Mouse (Mus musculus): Measurements from ENCODE around the gene Mpz. TPM values are rescaled to one million over a fixed set of nuclear protein-coding genes. Genes with fewer than 3 reads are reported as not detected.
"Not testable (repeated sequence)": the region's sequence is repeated elsewhere in the genome, so short reads cannot be mapped to it uniquely, and the experiment has no call there.

Gene Mpz
- polyA plus RNA-seq, 1 experiment from 2014 or later = 0.63 TPM

DNA sequence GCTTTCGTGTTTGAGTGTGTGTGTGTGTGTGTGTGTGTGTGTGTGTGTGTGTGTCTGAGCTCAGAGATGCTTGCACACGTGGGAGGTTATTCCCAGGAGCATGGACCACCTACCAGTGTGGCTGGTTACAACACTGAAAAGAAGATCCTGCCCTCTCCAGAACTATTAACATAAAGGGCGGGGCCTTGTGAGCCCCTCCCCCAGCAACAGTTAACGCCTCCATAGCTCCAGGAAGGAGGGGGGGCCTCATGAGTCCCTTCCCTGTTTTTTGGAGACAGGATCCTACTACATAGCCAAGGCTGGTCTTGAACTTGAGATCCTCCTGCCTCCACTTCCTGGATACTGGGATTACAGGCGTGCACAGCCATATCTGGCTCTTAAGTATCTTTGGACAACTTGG lies 28.7 kb upstream of the Mpz start:
- Histone ChIP-seq H3K4me1 (ENCODE audit: control insufficient read depth, insufficient read depth, low read length) (no peaks in the 10 kb centered on the region), H3K4me3 (ENCODE audit: low read depth, low read length) (no peak overlapping the region), H3K9me3 (replicated peaks; ENCODE audit: control insufficient read depth, low read length, poor library complexity, severe bottlenecking) (no peaks in the 10 kb centered on the region), H3K9ac (ENCODE audit: low read depth, low read length) (no peak overlapping the region), H3K27me3 (ENCODE audit: control insufficient read depth, insufficient read depth, low read depth, low read length) (no peaks in the 10 kb centered on the region), H3K27ac (ENCODE audit: low read length) (no peak overlapping the region), H3K4me2 (ENCODE audit: low read length) (no peak overlapping the region), H3K36me3 (ENCODE audit: control insufficient read depth, insufficient read depth, low read length) (no peaks in the 10 kb centered on the region)
- WGBS = 41% methylated on average over 5 of the region's 5 CpGs
- ATAC-seq = no peak

DNA sequence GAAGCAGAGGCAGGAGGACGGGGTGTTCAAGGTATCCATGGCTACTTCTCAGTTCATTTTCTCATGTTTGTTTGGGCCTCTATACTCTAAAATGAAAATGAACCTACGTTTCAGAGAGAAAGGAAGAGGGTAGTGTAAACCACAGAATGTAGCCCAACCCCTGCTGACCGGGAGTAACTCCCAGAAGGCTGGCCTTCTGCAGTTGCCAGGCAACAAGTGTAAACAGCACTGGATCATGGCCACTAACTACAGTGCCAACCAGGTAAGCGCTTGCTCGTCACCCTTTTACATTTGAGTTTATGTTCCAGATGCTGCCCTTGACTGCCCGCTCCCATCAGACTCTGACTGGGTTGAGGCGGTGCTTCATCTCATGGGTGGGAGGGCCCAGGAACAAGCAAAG lies 27.6 kb upstream of the Mpz start:
- H3K9ac ChIP-seq (ENCODE audit: low read depth, low read length) = no peak overlapping the region
- no peaks in the 10 kb centered on the region for H3K4me1 ChIP-seq (ENCODE audit: control insufficient read depth, insufficient read depth, low read length)
- 39% methylated on average over 7 of the region's 7 CpGs for WGBS
- no peak for ATAC-seq
- H3K4me3 ChIP-seq (ENCODE audit: low read depth, low read length) = no peak overlapping the region
- H3K27ac ChIP-seq (ENCODE audit: low read length) = no peak overlapping the region
- H3K9me3 ChIP-seq (replicated peaks; ENCODE audit: control insufficient read depth, low read length, poor library complexity, severe bottlenecking) = no peaks in the 10 kb centered on the region
- no peak overlapping the region for H3K4me2 ChIP-seq (ENCODE audit: low read length)
- H3K36me3 ChIP-seq (ENCODE audit: control insufficient read depth, insufficient read depth, low read length) = peaks cover 2% of the 10 kb centered on the region; the same call in 1 of the 2 replicates
- no peaks in the 10 kb centered on the region for H3K27me3 ChIP-seq (ENCODE audit: control insufficient read depth, insufficient read depth, low read depth, low read length)

- no peak overlapping the region for H3K4me3 ChIP-seq (ENCODE audit: low read depth, low read length)
- ATAC-seq = no peak
- H3K9ac ChIP-seq (ENCODE audit: low read depth, low read length) = no peak overlapping the region
- H3K9me3 ChIP-seq (replicated peaks; ENCODE audit: control insufficient read depth, low read length, poor library complexity, severe bottlenecking) = no peaks in the 10 kb centered on the region
- no peaks in the 10 kb centered on the region for H3K27me3 ChIP-seq (ENCODE audit: control insufficient read depth, insufficient read depth, low read depth, low read length)
- H3K4me2 ChIP-seq (ENCODE audit: low read length) = no peak overlapping the region
- no peaks in the 10 kb centered on the region for H3K4me1 ChIP-seq (ENCODE audit: control insufficient read depth, insufficient read depth, low read length)
- peaks cover 6% of the 10 kb centered on the region for H3K36me3 ChIP-seq (ENCODE audit: control insufficient read depth, insufficient read depth, low read length)
- H3K27ac ChIP-seq (ENCODE audit: low read length) = no peak overlapping the region
- 89% methylated on average over 5 of the region's 5 CpGs for WGBS
Measured at GRCm38 (mm10) chr1:171124398-171124797, 26.1 kb upstream of the Mpz start.

DNA sequence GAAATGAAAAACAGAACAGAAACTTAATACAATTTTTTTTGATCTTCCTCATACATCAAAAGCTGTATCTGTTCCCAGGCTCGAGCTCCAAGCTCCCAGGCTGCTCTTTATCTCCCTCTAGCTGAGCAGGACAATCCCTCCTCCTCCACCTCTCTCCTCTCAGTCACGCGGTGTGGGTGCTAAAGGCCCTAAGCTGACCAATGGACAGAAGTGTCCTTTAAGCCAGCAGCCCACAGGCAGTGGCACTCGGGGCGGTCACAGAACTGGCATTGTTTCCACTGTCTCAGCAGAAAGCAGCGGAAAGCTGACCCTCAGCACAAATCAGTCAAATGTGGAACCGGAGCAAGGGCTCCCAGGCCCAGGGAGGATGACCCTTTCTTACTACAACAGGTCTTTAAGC lies 21.3 kb upstream of the Mpz start:
- H3K4me2 ChIP-seq (ENCODE audit: low read length) = no peak overlapping the region
- H3K9me3 ChIP-seq (replicated peaks; ENCODE audit: control insufficient read depth, low read length, poor library complexity, severe bottlenecking) = no peaks in the 10 kb centered on the region
- no peak for ATAC-seq
- no peak overlapping the region for H3K27ac ChIP-seq (ENCODE audit: low read length)
- no peak overlapping the region for H3K4me3 ChIP-seq (ENCODE audit: low read depth, low read length)
- H3K9ac ChIP-seq (ENCODE audit: low read depth, low read length) = no peak overlapping the region
- H3K27me3 ChIP-seq (ENCODE audit: control insufficient read depth, insufficient read depth, low read depth, low read length) = no peaks in the 10 kb centered on the region
- H3K36me3 ChIP-seq (ENCODE audit: control insufficient read depth, insufficient read depth, low read length) = peaks cover 13% of the 10 kb centered on the region
- no peaks in the 10 kb centered on the region for H3K4me1 ChIP-seq (ENCODE audit: control insufficient read depth, insufficient read depth, low read length)
- 61% methylated on average over 7 of the region's 7 CpGs for WGBS

GRCm38 (mm10) chr1:171130971-171131370 lies 19.5 kb upstream of the Mpz start:
- H3K4me2 ChIP-seq (ENCODE audit: low read length) = no peak overlapping the region
- peaks cover 18% of the 10 kb centered on the region for H3K36me3 ChIP-seq (ENCODE audit: control insufficient read depth, insufficient read depth, low read length)
- no peaks in the 10 kb centered on the region for H3K9me3 ChIP-seq (replicated peaks; ENCODE audit: control insufficient read depth, low read length, poor library complexity, severe bottlenecking)
- ATAC-seq = no peak
- H3K4me1 ChIP-seq (ENCODE audit: control insufficient read depth, insufficient read depth, low read length) = no peaks in the 10 kb centered on the region
- H3K4me3 ChIP-seq (ENCODE audit: low read depth, low read length) = no peak overlapping the region
- H3K9ac ChIP-seq (ENCODE audit: low read depth, low read length) = no peak overlapping the region
- no peak overlapping the region for H3K27ac ChIP-seq (ENCODE audit: low read length)
- 93% methylated on average over 1 of the region's 1 CpGs for WGBS
- H3K27me3 ChIP-seq (ENCODE audit: control insufficient read depth, insufficient read depth, low read depth, low read length) = no peaks in the 10 kb centered on the region

DNA sequence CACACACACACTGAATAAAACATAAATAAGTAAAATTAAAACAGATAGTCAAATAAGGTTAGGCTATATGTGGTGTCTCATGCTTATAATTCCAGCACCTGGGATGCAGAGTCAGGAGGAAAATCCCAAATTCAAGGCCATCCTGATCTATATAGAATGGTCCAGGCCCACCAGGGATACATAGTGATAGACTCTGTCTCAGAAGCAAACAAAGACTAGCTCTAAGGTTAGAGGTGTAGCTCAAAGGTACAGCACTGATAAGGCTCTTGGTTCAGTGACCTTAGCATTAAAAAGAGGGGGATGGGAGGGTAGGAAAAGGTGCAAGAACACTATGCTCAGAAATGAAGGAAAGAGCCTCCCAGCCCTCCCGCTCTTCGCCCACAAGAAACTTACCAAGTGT lies 14.9 kb upstream of the Mpz start:
- Histone ChIP-seq H3K9me3 (replicated peaks; ENCODE audit: control insufficient read depth, low read length, poor library complexity, severe bottlenecking) (no peaks in the 10 kb centered on the region), H3K4me2 (ENCODE audit: low read length) (no peak overlapping the region), H3K36me3 (ENCODE audit: control insufficient read depth, insufficient read depth, low read length) (peaks cover 22% of the 10 kb centered on the region), H3K27ac (ENCODE audit: low read length) (no peak overlapping the region), H3K27me3 (ENCODE audit: control insufficient read depth, insufficient read depth, low read depth, low read length) (no peaks in the 10 kb centered on the region), H3K4me3 (ENCODE audit: low read depth, low read length) (no peak overlapping the region), H3K9ac (ENCODE audit: low read depth, low read length) (no peak overlapping the region), H3K4me1 (ENCODE audit: control insufficient read depth, insufficient read depth, low read length) (no peaks in the 10 kb centered on the region)
- no peak for ATAC-seq
- WGBS = 94% methylated on average over 2 of the region's 2 CpGs

- H3K4me3 ChIP-seq (ENCODE audit: low read depth, low read length); H3K4me2 ChIP-seq (ENCODE audit: low read length); H3K4me1 ChIP-seq (ENCODE audit: control insufficient read depth, insufficient read depth, low read length); H3K27ac ChIP-seq (ENCODE audit: low read length); H3K9ac ChIP-seq (ENCODE audit: low read depth, low read length); H3K9me3 ChIP-seq (replicated peaks; ENCODE audit: control insufficient read depth, low read length, poor library complexity, severe bottlenecking); ATAC-seq; H3K27me3 ChIP-seq (ENCODE audit: control insufficient read depth, insufficient read depth, low read depth, low read length): not testable (repeated sequence)
- peaks cover 25% of the 10 kb centered on the region for H3K36me3 ChIP-seq (ENCODE audit: control insufficient read depth, insufficient read depth, low read length)
- 91% methylated on average over 8 of the region's 8 CpGs for WGBS
Measured at GRCm38 (mm10) chr1:171137486-171138155, 12.9 kb upstream of the Mpz start.

GRCm38 (mm10) chr1:171142981-171143380 lies 7.5 kb upstream of the Mpz start:
- not testable (repeated sequence) for H3K4me2 ChIP-seq (ENCODE audit: low read length); H3K9ac ChIP-seq (ENCODE audit: low read depth, low read length); H3K27me3 ChIP-seq (ENCODE audit: control insufficient read depth, insufficient read depth, low read depth, low read length); H3K9me3 ChIP-seq (replicated peaks; ENCODE audit: control insufficient read depth, low read length, poor library complexity, severe bottlenecking); H3K4me1 ChIP-seq (ENCODE audit: control insufficient read depth, insufficient read depth, low read length); ATAC-seq; H3K4me3 ChIP-seq (ENCODE audit: low read depth, low read length); H3K27ac ChIP-seq (ENCODE audit: low read length)
- WGBS = 91% methylated on average over 9 of the region's 11 CpGs
- peaks cover 16% of the 10 kb centered on the region for H3K36me3 ChIP-seq (ENCODE audit: control insufficient read depth, insufficient read depth, low read length)

DNA sequence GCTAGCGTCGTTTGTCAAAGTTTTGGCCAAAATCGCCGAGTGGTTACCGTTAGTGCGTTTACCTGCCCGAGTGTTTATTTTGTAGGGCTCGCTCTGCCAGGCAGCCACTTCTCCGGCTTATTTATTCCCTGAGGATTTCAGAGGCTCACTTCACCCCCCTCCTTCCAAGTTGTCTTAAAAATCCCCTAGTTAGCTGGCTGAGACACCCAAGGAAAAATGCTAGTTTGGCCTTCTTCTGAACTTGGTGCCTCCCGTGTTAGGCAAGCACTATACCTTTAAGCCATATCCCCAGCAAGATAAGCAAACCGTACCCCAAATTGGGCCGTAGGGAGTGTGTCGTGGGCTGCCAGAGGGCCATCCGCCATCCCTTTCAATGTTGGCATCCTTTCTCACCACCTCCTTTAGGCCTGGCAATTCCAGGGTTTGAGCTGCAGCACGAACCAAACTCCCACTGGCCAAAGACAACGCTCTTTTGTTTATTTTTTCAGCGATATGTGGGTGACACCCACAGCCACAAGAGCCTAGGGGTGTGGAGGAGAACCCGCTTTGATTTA lies 404 bp downstream of the Mpz start:
- Histone ChIP-seq H3K27ac (ENCODE audit: low read length) (peak overlapping the region; percentile 77), H3K9ac (ENCODE audit: low read depth, low read length) (peak overlapping the region; percentile 60), H3K27me3 (ENCODE audit: control insufficient read depth, insufficient read depth, low read depth, low read length) (no peaks in the 10 kb centered on the region), H3K4me1 (ENCODE audit: control insufficient read depth, insufficient read depth, low read length) (peaks cover 15% of the 10 kb centered on the region), H3K4me3 (ENCODE audit: low read depth, low read length) (peak overlapping the region; percentile 97), H3K9me3 (replicated peaks; ENCODE audit: control insufficient read depth, low read length, poor library complexity, severe bottlenecking) (no peaks in the 10 kb centered on the region), H3K4me2 (ENCODE audit: low read length) (peak overlapping the region; percentile 71), H3K36me3 (ENCODE audit: control insufficient read depth, insufficient read depth, low read length) (no peaks in the 10 kb centered on the region)
- 5% methylated on average over 18 of the region's 18 CpGs for WGBS
- ATAC-seq = peak; percentile 41
